Mouse (Mus musculus): ENCODE data around the gene 4933402N22Rik. TPM values are rescaled to one million over a fixed set of nuclear protein-coding genes. Genes with fewer than 3 reads are reported as not detected.

The 4933402N22Rik gene
- not detected for polyA plus RNA-seq (2014; fragmentation: Illumina TruSeq; extraction: RNeasy Lipid Tissue Mini Kit (QIAGEN cat#74804); ENCODE audit: low read depth, low replicate concordance)

DNA sequence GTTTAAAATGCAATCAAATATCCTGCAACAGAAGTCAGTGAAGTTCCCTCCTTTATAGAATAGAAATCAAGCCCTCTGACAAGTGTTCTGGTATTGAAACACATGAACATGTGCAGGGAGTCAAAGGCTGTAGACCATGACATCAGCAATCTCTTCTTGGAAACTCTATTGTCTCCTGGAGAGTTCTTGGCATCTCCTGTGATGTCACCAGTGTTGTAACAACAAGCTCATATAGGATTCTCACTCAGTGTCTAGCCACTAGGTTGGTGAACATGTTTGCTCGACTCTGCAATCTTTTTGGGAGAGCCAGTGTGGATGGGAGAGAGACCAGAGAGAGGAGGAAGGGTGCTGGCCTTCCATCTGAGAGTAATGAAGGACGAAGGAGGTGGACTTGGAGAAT is at the start of gene 4933402N22Rik:
Gene 4933402N22Rik, plus strand, starts transcription at position 301 of the 400 bp plus-strand sequence.

Other genes with a start within 250 kb of the 4933402N22Rik start
- not detected for gene Gm8922, start 236.1 kb upstream of the 4933402N22Rik start, polyA plus RNA-seq (2014; fragmentation: Illumina TruSeq; extraction: RNeasy Lipid Tissue Mini Kit (QIAGEN cat#74804); ENCODE audit: low read depth, low replicate concordance)
- not detected for gene Gm8926, start 147.5 kb upstream of the 4933402N22Rik start, polyA plus RNA-seq (2014; fragmentation: Illumina TruSeq; extraction: RNeasy Lipid Tissue Mini Kit (QIAGEN cat#74804); ENCODE audit: low read depth, low replicate concordance)
- gene Gm6465, start 72.5 kb upstream of the 4933402N22Rik start, polyA plus RNA-seq (2014; fragmentation: Illumina TruSeq; extraction: RNeasy Lipid Tissue Mini Kit (QIAGEN cat#74804); ENCODE audit: low read depth, low replicate concordance) = not detected